Mouse (Mus musculus): ENCODE results near the gene Prdx3.

- TF ChIP-seq GATA1 (IDR thresholded peaks at IDR 0.05; ENCODE audit: borderline replicate concordance, low read length) (no peak), FLI1 (IDR thresholded peaks at IDR 0.05; ENCODE audit: low read length) (no peak)
Measured at GRCm38 (mm10) chr19:60883129-60883528, 8.8 kb upstream of the Prdx3 start.
